Mouse (Mus musculus): Measurements from ENCODE around the gene Abi3bp.
A peak's percentile ranks its signal among the peaks of the same experiment; 100 is the strongest.

Abi3bp gene

DNA sequence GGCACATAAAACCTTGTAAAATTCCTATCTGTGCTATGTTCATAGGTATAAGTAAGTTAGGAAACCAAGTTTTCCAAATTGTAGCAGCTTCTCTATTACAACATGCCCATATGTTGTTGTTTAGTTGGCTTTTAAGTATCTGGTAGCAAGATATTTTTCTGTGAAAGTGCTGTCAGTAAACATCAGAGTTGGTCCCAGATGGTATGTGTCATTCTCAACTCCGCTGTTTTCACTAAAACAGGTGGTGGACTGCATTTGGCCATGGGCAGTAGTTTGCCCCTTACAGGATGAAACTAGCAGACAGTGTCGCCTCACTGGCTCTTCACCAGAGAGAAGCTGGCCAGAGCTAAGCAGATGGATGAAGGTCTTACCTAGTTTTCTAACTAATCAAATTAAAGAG is 26.3 kb downstream of the Abi3bp start:
- no peak for DNase-seq (ENCODE audit: low spot score in 2 of 2)

- DNase-seq (ENCODE audit: low spot score in 2 of 2) = no peak
Measured at GRCm38 (mm10) chr16:56518024-56518423, 40.3 kb downstream of the Abi3bp start.

GRCm38 (mm10) chr16:56524359-56524758 is 46.7 kb downstream of the Abi3bp start:
- DNase-seq (ENCODE audit: low spot score in 2 of 2) = no peak

GRCm38 (mm10) chr16:56526482-56526881 is 48.8 kb downstream of the Abi3bp start:
- DNase-seq (ENCODE audit: low spot score in 2 of 2) = no peak

DNA sequence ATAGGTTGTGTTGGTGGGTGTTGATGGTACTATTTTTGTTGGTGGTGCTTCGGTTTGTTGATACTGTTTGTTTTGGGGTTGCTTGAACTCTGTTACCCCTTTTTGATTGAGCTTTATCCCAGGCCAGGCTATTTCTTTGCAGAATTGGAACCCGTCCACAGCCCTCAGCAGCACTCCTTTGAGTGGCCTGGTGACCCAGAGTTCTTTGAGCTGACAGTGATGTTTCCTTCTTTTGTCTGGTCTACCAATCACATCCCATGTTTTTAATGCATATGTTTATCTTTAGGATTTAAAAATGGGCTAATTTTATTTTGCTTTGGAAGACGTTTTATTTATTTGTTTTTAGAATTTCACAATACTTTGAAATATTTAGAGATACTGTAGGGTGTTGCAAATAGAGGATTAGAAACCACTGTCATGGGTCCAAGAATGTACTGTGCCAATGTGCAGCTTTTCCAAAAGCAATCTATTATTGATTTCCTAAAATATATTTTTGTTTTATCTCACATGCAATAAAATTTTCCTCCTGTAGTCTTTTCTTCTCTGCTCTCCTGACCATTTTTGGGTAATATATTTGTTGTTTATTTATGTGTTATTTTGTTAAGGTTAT is 50.5 kb downstream of the Abi3bp start:
- no peak for DNase-seq (ENCODE audit: low spot score in 2 of 2)

- DNase-seq (ENCODE audit: low spot score in 2 of 2) = peak in 1 of 2 experiments; percentile 17
Measured at GRCm38 (mm10) chr16:56579536-56579935, 101.9 kb downstream of the Abi3bp start.

DNA sequence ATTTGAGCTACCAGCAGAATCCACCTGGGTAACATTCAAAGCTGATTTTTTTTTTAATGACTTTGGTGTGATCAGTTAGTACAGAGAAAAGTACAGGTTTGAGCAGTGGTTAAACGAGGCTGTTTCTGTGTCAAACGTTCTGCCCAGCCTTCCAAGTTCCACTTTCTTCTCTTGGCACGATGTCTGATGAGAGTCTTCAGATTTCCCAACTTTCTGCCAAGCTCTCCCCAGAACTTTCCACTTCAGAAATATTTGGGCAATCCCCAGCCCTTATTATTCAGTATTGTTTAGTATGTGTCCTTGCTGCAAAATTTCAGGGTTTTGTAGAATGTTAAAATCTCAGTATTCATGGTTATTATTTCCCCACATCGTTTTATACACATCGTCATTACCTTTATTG is 115.9 kb downstream of the Abi3bp start:
- no peak for DNase-seq (ENCODE audit: low spot score in 2 of 2)

DNA sequence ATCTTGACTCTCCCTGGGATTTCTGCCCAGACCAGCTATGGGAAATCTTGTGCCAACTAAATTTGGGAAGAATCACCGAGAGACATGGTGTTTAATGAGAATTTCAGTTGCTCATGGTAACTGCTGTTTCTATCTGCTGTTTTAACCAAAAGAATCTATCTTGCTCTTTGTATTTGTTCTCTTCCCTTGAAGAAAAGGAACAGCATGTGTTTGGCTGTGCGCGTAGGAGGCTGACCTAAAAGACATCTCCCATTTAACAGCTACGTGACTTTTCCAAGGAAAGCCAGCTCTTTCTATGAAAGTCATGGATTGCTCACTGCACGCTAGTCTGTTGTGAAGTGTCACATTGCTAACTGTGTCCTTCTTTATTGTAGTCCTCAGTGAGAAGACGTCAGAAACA is 117.2 kb downstream of the Abi3bp start:
- DNase-seq (ENCODE audit: low spot score in 2 of 2) = no peak

GRCm38 (mm10) chr16:56598427-56598826 is 120.7 kb downstream of the Abi3bp start:
- DNase-seq (ENCODE audit: low spot score in 2 of 2) = no peak

GRCm38 (mm10) chr16:56602394-56602793 is 124.7 kb downstream of the Abi3bp start:
- DNase-seq (ENCODE audit: low spot score in 2 of 2) = no peak

DNA sequence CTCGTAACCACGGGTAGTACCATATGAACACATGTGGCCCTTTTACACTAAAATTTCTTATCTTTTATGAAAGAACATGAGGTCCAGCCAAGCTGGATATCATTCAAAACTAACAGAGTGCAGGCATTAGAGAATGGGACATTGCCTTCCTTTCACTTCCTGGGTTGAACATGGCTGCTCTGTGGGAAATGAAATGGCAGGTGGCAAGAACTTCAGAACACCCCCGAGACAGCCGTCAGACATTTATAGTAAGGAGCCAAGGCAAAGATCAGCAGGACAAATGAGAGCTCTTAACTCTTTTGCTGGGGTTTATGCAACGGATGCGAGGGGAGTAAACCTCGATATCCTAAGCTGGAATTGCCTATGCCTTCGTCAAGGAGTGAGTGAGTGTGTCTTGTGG is 132.9 kb downstream of the Abi3bp start:
- no peak for DNase-seq (ENCODE audit: low spot score in 2 of 2)

DNA sequence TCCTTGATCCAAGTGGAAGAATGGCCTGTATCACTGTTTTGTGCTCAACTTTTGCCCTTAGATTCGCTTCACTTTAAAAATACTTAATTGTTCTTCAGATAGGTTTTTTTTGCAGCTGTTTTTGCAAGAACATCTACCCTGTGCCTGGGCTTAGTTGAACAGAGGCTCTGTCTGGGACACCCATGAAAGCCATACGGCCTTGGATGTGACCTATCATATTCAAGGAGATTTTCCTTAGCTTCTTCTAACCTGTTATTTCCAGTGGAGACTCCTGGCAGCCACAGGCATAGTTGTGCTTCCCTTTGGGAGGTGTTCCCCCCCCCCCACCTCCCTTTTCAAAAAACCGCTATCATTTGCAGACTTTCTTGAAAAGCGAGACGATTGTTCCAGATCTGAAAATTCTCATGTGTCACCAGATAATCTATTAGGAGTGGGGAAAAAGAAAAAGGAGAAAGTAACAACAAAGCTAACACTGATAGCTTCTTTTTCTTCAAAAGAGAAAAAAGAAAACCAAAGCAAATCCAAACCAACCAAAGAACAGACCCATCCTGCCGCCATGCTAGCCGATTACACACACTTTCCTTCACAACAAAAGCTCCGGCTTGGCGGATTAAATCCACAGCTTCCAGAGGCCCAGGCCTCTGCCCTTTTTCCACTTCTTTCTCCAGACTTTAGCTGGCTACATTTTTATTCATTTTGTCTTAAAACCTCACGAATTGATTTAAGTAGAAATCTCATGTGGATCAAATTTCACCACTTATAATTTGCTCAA is 133.6 kb downstream of the Abi3bp start:
- DNase-seq (ENCODE audit: low spot score in 2 of 2) = no peak

DNA sequence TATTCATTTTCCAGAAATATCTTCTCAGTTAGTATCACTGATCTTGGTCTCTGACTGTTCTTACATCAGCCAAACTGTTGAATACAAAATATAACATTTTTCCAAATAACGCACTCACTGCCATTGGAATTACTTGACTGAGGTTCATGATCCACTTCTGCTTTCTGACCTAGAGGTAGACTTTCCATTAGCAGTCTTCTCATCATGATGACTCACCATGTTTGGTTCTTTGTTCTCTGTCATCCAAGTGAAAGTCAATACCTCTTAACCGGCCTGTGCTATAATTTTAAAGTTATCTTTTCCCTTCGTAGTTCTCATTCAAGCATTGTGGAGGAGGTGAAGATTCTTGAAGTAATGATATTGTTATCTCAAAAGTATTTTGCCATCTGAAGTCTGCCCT is 160.9 kb downstream of the Abi3bp start:
- DNase-seq (ENCODE audit: low spot score in 2 of 2) = no peak

- no peak for DNase-seq (ENCODE audit: low spot score in 2 of 2)
Measured at GRCm38 (mm10) chr16:56645251-56645650, 167.6 kb downstream of the Abi3bp start.

DNA sequence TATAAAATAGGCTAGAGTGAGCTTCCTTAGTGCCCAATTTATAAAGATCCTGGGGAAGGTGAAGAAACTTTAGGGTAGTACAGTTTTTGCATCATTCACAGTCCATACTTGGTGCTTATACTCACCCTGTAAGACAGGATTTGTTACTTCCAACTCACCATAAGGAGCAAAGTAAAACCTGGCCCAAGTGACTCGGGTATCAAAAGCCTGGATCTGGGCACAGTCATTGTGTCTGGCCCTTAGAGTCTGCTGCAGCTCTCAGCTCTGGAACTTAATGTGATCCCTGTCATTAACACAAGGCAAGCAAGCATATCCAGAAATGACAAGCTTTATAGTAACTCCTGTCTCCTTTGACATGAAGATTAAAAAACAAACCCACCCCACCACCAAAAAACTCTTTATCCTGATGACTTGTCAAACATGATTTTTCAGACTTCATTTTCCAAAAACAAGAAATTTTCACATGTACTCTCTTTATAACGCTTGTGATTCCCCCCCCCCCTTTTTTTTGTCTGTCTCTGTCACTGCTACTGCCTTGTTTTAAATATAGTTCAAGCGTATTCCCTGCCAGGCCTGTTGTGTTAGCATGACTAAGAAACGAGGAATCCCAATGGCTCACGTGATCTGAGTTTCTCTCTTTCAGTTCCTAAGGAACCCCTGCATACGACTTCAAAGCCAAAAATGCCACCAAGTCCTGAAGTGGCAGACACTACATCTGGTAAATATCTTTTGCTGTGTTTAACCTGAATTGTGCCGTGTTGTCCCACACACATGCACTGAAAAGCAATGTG is 168.9 kb downstream of the Abi3bp start:
- DNase-seq (ENCODE audit: low spot score in 2 of 2) = no peak

DNA sequence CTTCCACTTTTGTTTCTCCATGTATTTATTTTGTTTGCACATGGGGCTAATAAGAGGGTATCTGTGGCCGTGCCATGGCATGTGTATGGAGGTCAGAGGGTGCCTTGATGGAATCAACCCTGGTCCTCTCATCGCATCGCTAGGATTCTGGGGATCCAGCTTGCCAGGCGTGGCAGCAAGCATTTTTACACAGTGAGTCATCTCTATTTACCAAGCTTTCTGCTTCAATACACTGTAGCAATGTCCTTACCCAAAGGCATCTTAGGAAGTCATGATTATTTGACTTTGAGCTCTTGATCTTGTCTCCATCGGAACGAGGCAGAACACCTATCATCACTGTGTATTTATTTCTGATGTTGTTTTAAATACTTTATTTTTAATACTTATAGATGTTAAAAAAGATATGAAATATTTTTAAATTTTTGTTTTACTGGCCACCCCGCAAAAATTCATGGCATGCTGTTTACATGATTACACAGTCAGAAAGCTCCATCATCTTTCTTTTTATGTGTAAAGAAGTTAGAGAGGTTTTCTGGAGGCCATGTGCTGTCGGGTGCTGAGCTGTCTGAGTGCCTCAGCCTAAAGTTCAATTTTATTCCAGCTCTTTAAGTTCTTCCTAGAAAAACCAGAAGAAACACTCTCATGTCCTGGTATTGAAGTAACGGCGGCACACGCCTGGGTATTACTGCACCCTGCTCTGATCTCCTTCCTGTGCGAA is 177.7 kb downstream of the Abi3bp start:
- DNase-seq (ENCODE audit: low spot score in 2 of 2) = no peak

DNA sequence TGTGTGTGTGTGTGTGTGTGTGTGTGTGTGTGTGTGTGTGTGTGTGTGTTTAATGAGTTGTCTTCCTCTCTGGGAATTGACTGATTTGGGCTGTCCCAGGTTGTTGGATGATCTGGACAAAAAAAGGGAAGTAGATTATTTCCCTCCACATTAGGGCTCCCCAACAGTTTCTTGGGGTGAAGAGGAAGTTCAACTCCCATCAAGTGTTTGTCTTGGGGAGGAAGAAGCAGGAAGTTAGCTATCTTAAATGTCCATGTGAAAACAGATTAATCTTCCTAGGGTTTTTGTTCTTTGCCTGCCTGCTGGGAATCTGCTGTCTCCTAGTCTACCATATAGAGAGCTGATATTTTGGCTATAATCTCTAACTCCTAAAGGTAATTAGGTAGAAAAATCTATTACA is 181.2 kb downstream of the Abi3bp start:
- no peak for DNase-seq (ENCODE audit: low spot score in 2 of 2)

DNA sequence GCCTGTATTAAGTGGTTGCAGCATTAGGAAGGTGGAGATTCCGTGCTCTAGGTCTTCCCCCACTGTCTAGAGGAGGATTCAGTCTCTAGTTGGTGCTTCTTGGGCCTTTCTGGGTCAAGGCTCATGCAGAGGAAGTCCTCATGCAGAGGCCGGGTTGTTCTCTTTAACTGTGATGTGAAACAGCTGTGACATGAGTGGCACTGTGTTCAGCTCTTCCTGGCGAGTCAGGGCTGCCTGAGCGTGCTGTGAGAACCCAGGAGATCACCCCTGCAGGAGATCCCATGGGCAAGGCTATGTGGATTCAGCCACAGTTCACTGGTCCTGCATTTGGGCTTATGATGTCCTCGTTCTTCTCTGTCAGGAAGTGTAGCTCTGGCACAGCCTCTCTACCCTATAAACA is 191.8 kb downstream of the Abi3bp start:
- DNase-seq (ENCODE audit: low spot score in 2 of 2) = no peak

- DNase-seq (ENCODE audit: low spot score in 2 of 2) = no peak
Measured at GRCm38 (mm10) chr16:56670941-56671340, 193.3 kb downstream of the Abi3bp start.

- no peak for DNase-seq (ENCODE audit: low spot score in 2 of 2)
Measured at GRCm38 (mm10) chr16:56673420-56673819, 195.7 kb downstream of the Abi3bp start.

DNA sequence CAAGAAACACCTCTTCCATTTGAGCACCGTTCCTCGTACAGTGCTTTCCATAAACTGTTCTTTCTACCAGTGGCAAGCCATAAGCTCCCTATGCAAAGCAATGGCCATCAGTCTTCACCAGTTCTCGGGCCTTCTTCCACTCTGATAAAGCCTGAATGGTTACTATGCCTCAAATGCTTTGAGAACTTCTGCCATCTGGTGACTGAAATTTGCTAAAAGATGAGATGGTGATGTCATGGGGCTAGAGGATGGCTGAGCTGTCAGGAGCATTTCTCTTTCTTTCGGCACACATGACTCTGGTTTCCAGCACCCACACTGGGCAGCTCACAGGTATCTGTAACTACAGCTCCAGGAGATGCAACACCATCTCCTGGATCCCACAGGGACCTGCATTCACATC is 199.5 kb downstream of the Abi3bp start:
- no peak for DNase-seq (ENCODE audit: low spot score in 2 of 2)

DNA sequence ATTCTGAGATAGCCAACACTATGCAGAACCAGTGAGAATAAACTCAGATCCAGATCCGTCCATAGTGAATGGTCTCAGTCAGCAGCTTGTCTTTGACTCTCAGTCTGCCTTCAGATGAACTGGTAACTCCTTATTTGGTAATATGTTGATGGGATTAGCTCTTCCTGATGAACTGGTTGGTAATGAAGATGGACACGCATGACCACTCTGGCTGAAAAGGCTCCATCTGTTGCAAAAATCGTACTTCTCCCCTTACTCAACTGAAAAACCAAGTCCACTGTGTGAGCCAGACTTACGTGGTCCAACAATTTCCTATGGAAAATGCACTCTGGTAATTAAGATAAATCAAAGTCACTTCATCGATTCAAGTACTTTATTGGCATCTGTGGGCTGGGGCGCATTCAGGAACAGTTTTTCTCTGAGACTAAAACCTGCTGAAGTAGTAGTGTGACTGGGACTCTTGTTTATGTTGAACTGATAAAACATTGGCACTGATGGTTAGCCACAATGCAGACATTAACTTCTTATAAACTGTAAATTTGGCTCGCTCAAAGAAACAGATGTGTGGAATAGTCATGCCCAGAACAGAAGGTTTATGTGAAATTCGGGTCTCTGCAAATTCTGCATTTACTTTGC is 203.4 kb downstream of the Abi3bp start:
- DNase-seq (ENCODE audit: low spot score in 2 of 2) = no peak
